Mouse (Mus musculus) kidney, adult 2 months (tissue): ENCODE measurements around the gene Slc1a1. TPM values are rescaled to one million over a fixed set of nuclear protein-coding genes. Genes with fewer than 3 reads are reported as not detected.

Experiments
- DNase-seq: peaks from one replicate; pipeline ENCODE4 v3.0.0; 2021
- H3K27ac ChIP-seq: fragments of 200-500 bp; 2 replicates; pipeline ENCODE4 v1.5.1; 2012; ENCODE audit warnings: low read depth, low read length, control low read depth, inconsistent platforms; ENCODE audit not compliant: insufficient read depth
- H3K27me3 ChIP-seq: fragments of 200-500 bp; replicated peaks from 2 replicates; pipeline ENCODE4 v1.6.1; 2012; ENCODE audit warnings: mild to moderate bottlenecking, moderate library complexity, low read length, inconsistent platforms; ENCODE audit not compliant: control insufficient read depth, insufficient read depth
- H3K36me3 ChIP-seq: fragments of 200-500 bp; 2 replicates; pipeline ENCODE4 v1.6.1; 2012; ENCODE audit warnings: mild to moderate bottlenecking, moderate library complexity, low read length, inconsistent platforms; ENCODE audit not compliant: control insufficient read depth, insufficient read depth
- H3K4me1 ChIP-seq: fragments of 200-500 bp; 2 replicates; pipeline ENCODE4 v1.6.1; 2011; ENCODE audit warnings: low read length; ENCODE audit not compliant: control insufficient read depth, insufficient read depth
- H3K4me3 ChIP-seq: fragments of 200-500 bp; 2 replicates; pipeline ENCODE4 v1.5.1; 2011; ENCODE audit warnings: mild to moderate bottlenecking, low read depth, low read length, control low read depth; ENCODE audit not compliant: insufficient read depth
- CTCF ChIP-seq: fragments of 200-500 bp; conservative IDR thresholded peaks from 2 replicates; pipeline ENCODE4 v1.5.1; 2011; ENCODE audit warnings: low read depth, mild to moderate bottlenecking, control low read depth, low read length, moderate library complexity, mixed read lengths; ENCODE audit not compliant: insufficient read depth, insufficient read length
- POLR2A ChIP-seq: fragments of 200-500 bp; IDR thresholded peaks from one replicate; pipeline ENCODE4 v1.6.1; 2011; ENCODE audit warnings: low read depth, low read length, control low read depth
- WGBS: fragments of 180-500 bp; shearing (Covaris S2); methylation state at CpG from one replicate; pipeline ENCODE4 v1.1.7; 2018; 5-methylcytosine and 5-hydroxymethylcytosine counted together
- polyA plus RNA-seq: library from polyadenylated mRNA; depleted of rRNA; stranded (reverse); fragments of >200 nt; gene quantifications from 2 replicates; pipeline ENCODE4 v1.2.3, GENCODE M21; 2012

Gene Slc1a1
- polyA plus RNA-seq, 1 experiment: 86.5 TPM

DNA sequence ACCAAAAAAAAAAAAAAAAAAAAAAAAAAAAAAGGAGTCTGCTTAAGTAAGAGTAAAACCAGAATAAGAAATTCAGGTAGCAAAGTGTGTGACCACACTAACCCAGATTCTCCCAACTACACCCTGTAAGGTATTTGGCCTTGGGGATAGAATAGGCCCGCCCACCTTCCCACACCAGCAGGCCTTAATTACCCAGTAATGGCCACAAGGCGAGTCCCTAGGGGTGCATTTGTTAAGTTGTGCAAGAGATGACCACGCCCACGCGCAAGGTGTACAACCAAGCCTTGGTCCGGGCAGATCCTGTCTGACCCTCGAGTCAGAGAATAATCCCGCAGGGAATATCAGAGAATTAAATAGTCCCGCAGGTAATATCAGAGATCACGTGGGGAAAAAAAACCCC, 461 bp upstream of the Slc1a1 start:
- peak overlapping the region; percentile 75 for H3K4me3 ChIP-seq
- TF ChIP-seq POLR2A (no peak), CTCF (no peak)
- H3K36me3 ChIP-seq: no peaks in the 10 kb centered on the region
- H3K27ac ChIP-seq: no peak overlapping the region
- peak; percentile 76 for DNase-seq
- WGBS: 7% methylated on average over 10 of the region's 10 CpGs
- H3K27me3 ChIP-seq: no peaks in the 10 kb centered on the region
- peaks cover 7% of the 10 kb centered on the region; the same call in 1 of the 2 replicates for H3K4me1 ChIP-seq

DNA sequence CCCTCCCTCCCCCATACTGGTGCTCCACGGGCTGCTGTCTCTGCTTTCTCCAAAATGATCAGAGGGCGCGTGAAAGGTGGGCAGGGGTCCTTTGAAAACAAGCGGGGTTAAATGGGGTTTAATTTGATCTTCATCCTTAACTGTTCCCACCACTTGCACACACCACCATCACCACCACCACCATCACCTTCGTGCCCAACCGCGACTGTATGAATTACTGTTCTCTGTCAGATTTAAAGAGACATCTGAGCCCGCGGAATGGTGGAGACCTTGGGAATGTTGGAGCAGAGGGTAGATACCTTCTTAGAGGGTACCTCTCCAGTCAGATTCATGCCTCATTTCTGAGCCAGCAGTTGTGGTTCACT, 633 bp downstream of the Slc1a1 start:
- TF ChIP-seq POLR2A (no peak), CTCF (no peak)
- peak; percentile 15 for DNase-seq
- peak overlapping the region; percentile 75 for H3K4me3 ChIP-seq
- no peaks in the 10 kb centered on the region for H3K27me3 ChIP-seq
- H3K4me1 ChIP-seq: peaks cover 9% of the 10 kb centered on the region; the same call in 1 of the 2 replicates
- WGBS: 7% methylated on average over 9 of the region's 9 CpGs
- H3K27ac ChIP-seq: peak overlapping the region; percentile 95
- no peaks in the 10 kb centered on the region for H3K36me3 ChIP-seq

DNA sequence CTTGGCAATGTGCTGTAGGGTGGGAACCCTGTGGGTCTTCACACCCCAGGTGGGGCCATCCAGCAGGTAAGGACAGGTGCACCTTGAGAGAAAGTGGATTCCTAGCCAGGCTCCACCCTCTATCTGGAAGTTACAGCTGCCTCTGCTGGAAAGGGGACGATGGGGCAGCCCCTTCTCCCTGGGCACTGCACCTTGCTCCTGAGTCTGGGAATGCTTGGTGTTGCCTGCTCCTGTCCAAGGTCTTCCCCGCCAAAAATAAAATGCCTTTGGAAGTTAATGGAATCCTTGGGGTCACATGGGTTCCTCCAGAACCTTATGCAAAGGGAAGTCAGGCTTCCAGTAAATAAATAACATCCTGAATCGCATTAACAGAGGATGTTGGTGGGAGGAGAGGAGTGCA, 1.3 kb downstream of the Slc1a1 start:
- H3K27me3 ChIP-seq: no peaks in the 10 kb centered on the region
- WGBS: 23% methylated on average over 3 of the region's 3 CpGs
- peak; percentile 88 for DNase-seq
- TF ChIP-seq POLR2A (no peak), CTCF (no peak)
- H3K4me1 ChIP-seq: peaks cover 9% of the 10 kb centered on the region; the same call in 1 of the 2 replicates
- H3K27ac ChIP-seq: peak overlapping the region; percentile 95
- H3K4me3 ChIP-seq: peak overlapping the region; percentile 75
- H3K36me3 ChIP-seq: no peaks in the 10 kb centered on the region

DNA sequence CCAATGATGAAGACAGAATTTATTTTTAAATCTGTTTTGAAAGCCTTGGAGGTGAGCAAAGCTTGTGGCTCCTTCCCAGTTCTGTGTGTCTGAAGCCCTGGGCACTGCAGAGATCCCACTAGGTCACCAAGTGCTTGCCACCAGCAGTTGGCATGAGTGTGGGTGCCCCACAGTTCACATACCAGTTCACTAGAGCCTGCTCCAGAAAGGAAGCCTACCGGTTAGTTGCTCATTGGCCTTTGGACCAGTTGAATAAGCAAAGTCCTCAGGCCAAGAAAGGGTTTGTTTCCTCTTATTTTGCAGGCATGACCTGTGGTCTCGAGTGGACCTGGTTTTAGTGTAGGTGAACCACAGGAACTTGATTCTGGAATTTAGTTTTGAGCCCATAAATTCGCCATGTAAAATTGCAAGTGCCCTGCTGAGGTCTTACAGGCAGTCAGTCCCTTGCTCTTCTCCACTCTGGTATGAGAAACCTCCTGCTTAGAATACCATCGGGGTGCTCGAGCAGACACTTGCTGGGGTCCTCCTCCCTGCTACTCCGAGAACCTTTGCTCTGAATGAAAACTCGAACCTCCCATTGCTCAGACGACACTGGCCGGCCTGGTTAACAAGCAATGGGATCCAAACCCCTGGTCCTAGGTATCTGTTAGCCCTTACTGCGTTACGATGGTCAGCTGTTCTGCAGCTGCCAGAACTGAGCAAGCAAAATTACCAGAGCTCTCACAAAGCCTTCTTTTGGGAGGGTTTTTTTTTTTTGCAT, 2.0 kb downstream of the Slc1a1 start:
- WGBS: 52% methylated on average over 11 of the region's 11 CpGs
- TF ChIP-seq CTCF (no peak), POLR2A (no peak)
- Histone ChIP-seq H3K27ac (peak overlapping the region; percentile 95), H3K36me3 (no peaks in the 10 kb centered on the region), H3K27me3 (no peaks in the 10 kb centered on the region), H3K4me3 (peak overlapping the region; percentile 75; the same call in 1 of the 2 replicates), H3K4me1 (peaks cover 9% of the 10 kb centered on the region; the same call in 1 of the 2 replicates)
- DNase-seq: peak; percentile 93

DNA sequence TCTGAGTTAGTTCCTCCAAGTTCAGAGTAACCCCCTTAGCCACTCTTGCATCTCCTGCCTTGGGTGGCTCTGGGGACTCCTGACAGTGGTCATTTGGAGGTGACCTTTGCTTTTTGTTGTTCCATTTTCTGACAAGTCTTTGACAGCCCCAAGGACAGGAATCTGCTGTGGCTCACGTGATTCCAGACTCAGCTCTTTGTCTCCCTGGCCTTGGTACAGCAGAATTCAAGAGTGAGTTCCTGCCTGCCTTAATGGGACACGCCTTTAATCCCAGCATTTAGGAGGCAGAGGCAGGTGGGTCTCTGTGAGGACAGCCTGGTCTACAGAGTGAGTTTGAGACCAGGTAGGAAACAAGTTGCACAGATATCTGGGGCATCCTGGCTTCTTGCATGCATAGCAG, 3.9 kb downstream of the Slc1a1 start:
- Histone ChIP-seq H3K4me1 (peaks cover 9% of the 10 kb centered on the region; the same call in 1 of the 2 replicates), H3K4me3 (no peak overlapping the region), H3K27ac (no peak overlapping the region), H3K36me3 (no peaks in the 10 kb centered on the region), H3K27me3 (no peaks in the 10 kb centered on the region)
- TF ChIP-seq CTCF (no peak), POLR2A (no peak)
- peak; percentile 18 for DNase-seq
- WGBS: 64% methylated on average over 2 of the region's 2 CpGs

DNA sequence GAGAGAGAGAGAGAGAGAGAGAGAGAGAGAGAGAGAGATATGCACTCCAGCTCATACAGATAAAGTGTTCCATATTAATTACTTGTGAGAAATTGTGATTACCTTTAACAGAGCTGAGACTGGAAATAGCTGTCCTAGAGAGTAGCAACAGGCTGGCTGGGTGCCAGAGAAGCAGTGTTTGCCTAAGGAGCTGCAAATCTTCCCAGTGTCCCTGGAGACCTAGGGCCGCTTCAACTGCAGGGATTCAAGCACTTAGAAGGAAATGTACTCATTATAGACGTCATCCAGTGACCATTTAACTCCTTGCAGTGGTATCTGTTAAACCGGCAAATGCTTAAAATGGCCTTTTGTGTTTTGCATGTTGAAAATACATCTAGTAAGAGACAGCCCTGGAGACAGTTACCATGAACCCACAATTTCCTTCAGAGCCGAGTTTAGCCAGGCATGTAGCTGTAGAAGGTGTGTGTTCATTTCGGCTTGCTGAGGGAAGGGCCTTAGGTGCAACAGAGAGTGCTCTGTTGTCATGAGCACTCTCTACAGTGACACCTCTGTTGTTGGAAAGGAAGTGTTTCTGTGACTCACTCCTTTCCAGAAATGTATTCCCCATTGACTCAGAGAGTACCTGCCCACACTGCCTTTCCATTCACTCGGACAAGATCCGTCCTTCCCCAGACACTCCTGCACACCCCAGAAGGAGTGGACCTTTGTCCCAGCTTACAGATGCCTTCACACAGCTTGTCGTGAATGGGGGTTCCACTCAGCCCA, 10.3 kb downstream of the Slc1a1 start:
- H3K27me3 ChIP-seq: no peaks in the 10 kb centered on the region
- H3K4me1 ChIP-seq: no peaks in the 10 kb centered on the region; the same call in 1 of the 2 replicates
- DNase-seq: peak; percentile 53
- H3K27ac ChIP-seq: no peak overlapping the region
- WGBS: 53% methylated on average over 8 of the region's 8 CpGs
- no peaks in the 10 kb centered on the region for H3K36me3 ChIP-seq
- H3K4me3 ChIP-seq: no peak overlapping the region
- no peak for TF ChIP-seq POLR2A
- TF ChIP-seq CTCF: no peak

DNA sequence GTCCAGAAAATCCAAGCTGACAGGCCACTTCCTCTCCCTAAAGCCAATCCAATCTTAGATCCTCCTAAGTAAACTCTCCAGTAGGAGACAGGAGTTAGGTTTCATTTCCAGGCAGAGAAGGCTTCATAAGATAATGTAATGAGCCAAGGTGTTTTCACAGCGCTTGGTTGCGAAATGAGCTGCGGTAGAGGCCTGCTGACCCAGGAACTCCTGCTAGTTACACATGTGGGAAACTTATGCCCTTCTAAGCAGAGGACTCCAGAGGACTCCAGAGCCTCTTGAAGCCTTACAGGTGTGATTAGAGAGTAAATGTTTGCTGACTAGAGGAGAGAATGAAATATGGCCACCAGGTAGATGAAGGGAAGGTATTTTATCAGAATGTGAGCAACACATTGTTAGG, 15.7 kb downstream of the Slc1a1 start:
- no peak for TF ChIP-seq CTCF
- no peak for TF ChIP-seq POLR2A
- Histone ChIP-seq H3K36me3 (no peaks in the 10 kb centered on the region), H3K4me3 (no peak overlapping the region), H3K27ac (no peak overlapping the region), H3K27me3 (no peaks in the 10 kb centered on the region), H3K4me1 (peaks cover 12% of the 10 kb centered on the region; the same call in 1 of the 2 replicates)
- 70% methylated on average over 3 of the region's 3 CpGs for WGBS
- DNase-seq: no peak
